Mouse (Mus musculus) CD8-positive naive resting alpha-beta T cell, adult 2 months (primary cell): ENCODE measurements around the gene Sema3b.

Experiments used
- DNase-seq, 2 experiments: peaks; one replicate each; pipeline ENCODE4 v3.0.0; 2022; ENCODE audit warnings: low read depth in 2 of 2, low spot score in 2 of 2

Gene Sema3b

DNA sequence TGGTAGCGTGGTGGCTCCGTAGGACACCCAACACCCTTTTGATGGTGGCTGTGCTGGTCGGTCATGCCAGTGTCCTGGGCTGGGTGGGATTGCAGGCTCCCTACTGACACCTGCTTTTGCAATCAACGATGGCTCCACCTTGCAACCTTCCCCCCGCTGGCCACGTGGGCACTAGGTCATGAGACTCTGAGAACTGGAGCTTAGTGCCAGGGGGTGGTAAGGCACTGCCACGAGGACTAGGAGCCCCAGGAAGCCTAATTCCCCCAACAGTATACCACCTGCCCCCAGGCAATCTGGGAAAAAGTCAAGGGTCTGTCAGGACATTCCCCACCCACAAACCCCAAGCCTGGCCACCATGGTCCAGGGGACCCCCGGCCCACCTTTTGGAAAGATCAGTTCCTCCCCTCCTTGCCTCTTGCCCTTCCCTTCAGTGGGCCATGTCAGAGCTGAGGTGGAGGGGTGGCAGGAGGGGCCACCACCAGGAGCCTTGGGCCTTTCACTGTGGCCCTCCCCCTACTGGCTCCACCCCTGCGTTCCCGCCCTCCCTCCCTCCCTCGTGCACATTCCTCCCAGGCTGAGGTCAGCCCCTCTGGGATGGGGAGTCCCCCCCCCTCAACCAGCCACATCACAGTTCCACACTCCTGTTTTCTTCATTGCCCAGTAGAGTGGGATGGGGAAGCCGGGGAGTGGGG, at the start of gene Sema3b:
Gene Sema3b (minus strand): TSS at position 489 of the 692 bp plus-strand sequence.
- no peak for DNase-seq

- no peak for DNase-seq
Measured at GRCm38 (mm10) chr9:107658096-107658495, 49.1 kb upstream of the Sema3b start.

DNA sequence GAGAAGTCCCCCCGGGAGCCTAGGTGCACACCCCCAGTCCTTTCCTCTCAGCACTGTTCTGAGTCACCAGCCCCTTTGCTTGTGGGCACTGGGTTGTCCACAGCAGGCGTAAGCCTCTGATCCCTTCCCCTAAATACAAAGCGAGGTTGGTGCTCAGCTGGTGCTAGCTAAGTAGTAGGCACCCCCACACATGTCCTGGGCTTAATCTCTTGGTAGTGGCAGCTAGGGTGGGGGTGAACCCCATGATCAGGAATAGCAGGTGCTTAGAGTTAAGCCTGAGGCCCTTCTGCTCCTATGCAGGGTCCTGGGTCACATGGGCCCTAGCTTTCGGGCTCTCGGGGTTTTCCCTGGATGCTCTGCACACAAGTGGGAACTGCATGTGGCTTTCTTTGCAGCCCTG, 48.1 kb upstream of the Sema3b start:
- no peak for DNase-seq

DNA sequence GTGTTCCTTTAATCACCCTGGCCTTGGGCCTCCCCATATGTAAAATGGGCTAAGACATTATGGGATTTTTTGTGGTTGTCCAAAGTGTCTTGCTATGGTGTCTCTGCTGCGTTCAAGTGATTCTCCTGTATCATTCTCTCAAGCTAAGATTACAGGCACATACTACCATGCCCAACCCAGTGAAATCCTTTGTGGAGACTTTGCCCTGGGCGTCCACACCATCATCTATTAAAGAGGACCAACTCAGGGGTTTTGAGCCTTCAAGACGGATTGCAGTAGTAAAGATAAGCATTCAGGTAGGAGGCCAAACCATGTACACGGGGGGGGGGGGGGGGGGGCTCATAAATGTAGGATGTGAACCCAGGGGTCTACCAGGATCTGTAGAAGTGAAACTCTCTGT, 45.6 kb upstream of the Sema3b start:
- no peak for DNase-seq

DNA sequence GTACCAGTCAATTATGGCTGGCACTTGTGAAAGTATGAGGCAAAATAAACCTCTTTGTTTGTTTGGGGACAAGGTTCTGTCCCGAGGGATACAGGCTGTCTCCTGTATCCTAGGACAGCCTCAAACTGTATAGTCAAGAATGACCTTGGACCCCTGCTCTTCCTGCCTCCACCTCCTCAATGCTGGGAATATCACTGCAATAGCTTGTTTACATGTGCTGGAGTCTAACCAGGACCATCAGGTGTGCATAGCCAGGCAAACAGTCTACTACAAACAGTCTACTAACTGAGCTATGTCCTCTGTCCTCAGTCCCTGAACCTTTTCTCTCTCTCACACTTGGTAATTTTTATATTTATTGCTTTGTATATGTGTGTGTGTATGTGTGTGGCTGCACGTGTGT, 44.4 kb upstream of the Sema3b start:
- DNase-seq: no peak

- DNase-seq: no peak
Measured at GRCm38 (mm10) chr9:107650708-107651481, 41.9 kb upstream of the Sema3b start.

GRCm38 (mm10) chr9:107650225-107650624, 41.2 kb upstream of the Sema3b start:
- no peak for DNase-seq

GRCm38 (mm10) chr9:107648767-107649166, 39.7 kb upstream of the Sema3b start:
- no peak for DNase-seq

GRCm38 (mm10) chr9:107646975-107647374, 37.9 kb upstream of the Sema3b start:
- no peak for DNase-seq

DNA sequence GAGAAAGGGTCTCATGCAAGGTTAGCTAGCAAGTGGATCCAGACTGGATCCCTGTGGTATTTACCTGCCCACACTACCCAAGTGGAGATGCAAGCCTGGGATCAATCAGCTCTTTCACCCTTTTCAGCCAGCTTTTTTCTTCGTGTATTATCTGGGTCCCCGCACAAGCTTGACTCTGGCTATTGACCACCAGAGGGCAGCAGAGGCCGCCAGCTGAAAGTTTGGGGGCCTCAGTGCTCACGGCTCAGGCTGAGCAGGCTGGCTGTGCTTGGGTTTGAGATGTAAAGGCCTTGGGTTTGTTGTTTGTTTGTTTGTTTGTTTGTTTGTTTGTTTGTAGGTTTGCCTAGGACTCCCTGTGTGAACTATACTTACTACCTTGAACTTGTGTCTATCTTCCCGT, 36.5 kb upstream of the Sema3b start:
- peak; percentile 76 to 80 for DNase-seq

GRCm38 (mm10) chr9:107645153-107645510, 36.1 kb upstream of the Sema3b start:
- no peak for DNase-seq

- DNase-seq: peak; percentile 90 to 92
Measured at GRCm38 (mm10) chr9:107644495-107645152, 35.6 kb upstream of the Sema3b start.

GRCm38 (mm10) chr9:107643544-107644214, 34.6 kb upstream of the Sema3b start:
- no peak for DNase-seq

DNA sequence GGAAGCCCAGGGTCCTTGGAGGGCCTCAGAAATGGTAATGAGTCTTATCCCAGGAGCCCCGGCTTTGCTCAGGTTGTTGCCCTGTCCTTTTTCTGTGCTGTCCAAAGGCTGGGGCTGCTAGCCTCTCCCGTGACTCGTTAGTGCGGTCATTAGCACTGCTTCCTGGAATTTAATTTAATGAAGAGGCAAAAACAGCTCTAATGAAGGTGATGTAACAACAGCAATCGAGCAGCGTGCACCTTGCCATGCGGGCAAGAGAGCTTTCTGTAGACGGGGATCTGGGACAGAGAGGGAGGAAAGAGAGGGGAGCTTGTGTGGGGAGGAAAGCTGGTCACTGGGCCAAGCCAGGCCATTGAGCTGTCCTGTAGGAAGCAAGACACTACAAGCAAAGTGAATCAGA, 32.6 kb upstream of the Sema3b start:
- no peak for DNase-seq

GRCm38 (mm10) chr9:107640257-107640772, 31.3 kb upstream of the Sema3b start:
- peak; percentile 34 to 43 for DNase-seq

- no peak for DNase-seq
Measured at GRCm38 (mm10) chr9:107637070-107637469, 28.0 kb upstream of the Sema3b start.

GRCm38 (mm10) chr9:107635279-107636028, 26.4 kb upstream of the Sema3b start, which contains the start of gene Gnai2:
Gene Gnai2 (minus strand): TSS chr9:107635367.
- peak; percentile 87 to 92 for DNase-seq

- no peak for DNase-seq
Measured at GRCm38 (mm10) chr9:107634406-107635278, 25.6 kb upstream of the Sema3b start.

GRCm38 (mm10) chr9:107633661-107634405, 24.8 kb upstream of the Sema3b start:
- no peak for DNase-seq
